Mouse (Mus musculus) forebrain, embryonic 16.5 days (tissue): Measurements from ENCODE around the gene Mrfap1. TPM values are rescaled to one million over a fixed set of nuclear protein-coding genes. Genes with fewer than 3 reads are reported as not detected.

Experiments
- ATAC-seq: fragments of 200-750 bp; cut with Nextera tagmentation; 2 replicates; pipeline ENCODE4 v1.8.0; 2017; ENCODE audit warnings: mild to moderate bottlenecking, moderate library complexity
- H3K27ac ChIP-seq: fragments of 300-500 bp; sonication (generic); 2 replicates; pipeline ENCODE4 v1.5.1; 2014; ENCODE audit warnings: low read length, control low read depth
- H3K27me3 ChIP-seq: fragments of 300-500 bp; sonication (generic); replicated peaks from 2 replicates; pipeline ENCODE4 v1.6.1; 2014; ENCODE audit warnings: low read length; ENCODE audit not compliant: control insufficient read depth, insufficient read depth
- H3K36me3 ChIP-seq: fragments of 300-500 bp; sonication (generic); 2 replicates; pipeline ENCODE4 v1.6.1; 2014; ENCODE audit not compliant: control insufficient read depth, insufficient read depth
- H3K4me1 ChIP-seq: fragments of 300-500 bp; sonication (generic); replicated peaks from 2 replicates; pipeline ENCODE4 v1.6.1; 2014; ENCODE audit warnings: low read length; ENCODE audit not compliant: control insufficient read depth, insufficient read depth
- H3K4me2 ChIP-seq: fragments of 300-500 bp; sonication (generic); 2 replicates; pipeline ENCODE4 v1.6.1; 2014; ENCODE audit warnings: mild to moderate bottlenecking, low read length, control low read depth
- H3K4me3 ChIP-seq: fragments of 300-500 bp; sonication (generic); replicated peaks from 2 replicates; pipeline ENCODE4 v1.5.1; 2014; ENCODE audit warnings: mild to moderate bottlenecking, low read length, control low read depth
- H3K9ac ChIP-seq: fragments of 300-500 bp; sonication (generic); replicated peaks from 2 replicates; pipeline ENCODE4 v1.6.1; 2014; ENCODE audit warnings: low read depth, low read length, control low read depth
- H3K9me3 ChIP-seq: fragments of 300-500 bp; sonication (generic); 2 replicates; pipeline ENCODE4 v1.6.1; 2016; ENCODE audit warnings: low read length; ENCODE audit not compliant: control insufficient read depth
- WGBS: fragments of 180-500 bp; shearing (Covaris S2); extraction: QIAGEN DNeasy Blood & Tissue Kit; methylation state at CpG from one replicate; pipeline ENCODE4 v1.1.7; 2014; 5-methylcytosine and 5-hydroxymethylcytosine counted together
- polyA plus RNA-seq: library from polyadenylated mRNA; unstranded; fragments of >200 nt; fragmentation: Nextera tagmentation; extraction: Ambion mirVana; gene quantifications from 2 replicates; pipeline ENCODE4 v1.2.1, GENCODE M21; 2015

The Mrfap1 gene
- polyA plus RNA-seq, 1 experiment from 2014 or later: 284 TPM

DNA sequence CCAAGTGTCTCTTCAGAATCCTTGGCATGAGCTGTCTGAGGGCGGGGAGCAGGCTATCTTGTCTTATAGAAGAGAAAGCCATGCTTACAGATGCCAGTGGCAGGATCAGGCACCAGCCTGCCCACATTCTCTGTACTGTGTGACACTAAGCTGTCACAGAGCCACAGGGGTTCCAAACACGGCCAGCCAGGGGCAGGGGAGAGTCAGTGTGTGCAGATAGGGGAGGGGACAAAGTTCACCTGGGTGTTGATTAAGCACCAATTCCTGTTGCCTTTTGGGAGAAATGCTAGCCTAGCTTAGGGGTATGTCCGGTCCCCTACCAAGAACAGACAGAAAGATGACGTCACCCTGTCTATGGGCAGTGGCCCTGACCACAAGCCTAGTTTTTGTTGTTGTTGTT, 32.5 kb upstream of the Mrfap1 start:
- H3K9me3 ChIP-seq: no peaks in the 10 kb centered on the region
- no peak for ATAC-seq
- no peak overlapping the region for H3K4me3 ChIP-seq
- H3K36me3 ChIP-seq: no peaks in the 10 kb centered on the region
- H3K27ac ChIP-seq: no peak overlapping the region
- no peak overlapping the region for H3K4me2 ChIP-seq
- 75% methylated on average over 4 of the region's 4 CpGs for WGBS
- no peaks in the 10 kb centered on the region for H3K27me3 ChIP-seq
- no peak overlapping the region for H3K9ac ChIP-seq
- peaks cover 10% of the 10 kb centered on the region for H3K4me1 ChIP-seq

DNA sequence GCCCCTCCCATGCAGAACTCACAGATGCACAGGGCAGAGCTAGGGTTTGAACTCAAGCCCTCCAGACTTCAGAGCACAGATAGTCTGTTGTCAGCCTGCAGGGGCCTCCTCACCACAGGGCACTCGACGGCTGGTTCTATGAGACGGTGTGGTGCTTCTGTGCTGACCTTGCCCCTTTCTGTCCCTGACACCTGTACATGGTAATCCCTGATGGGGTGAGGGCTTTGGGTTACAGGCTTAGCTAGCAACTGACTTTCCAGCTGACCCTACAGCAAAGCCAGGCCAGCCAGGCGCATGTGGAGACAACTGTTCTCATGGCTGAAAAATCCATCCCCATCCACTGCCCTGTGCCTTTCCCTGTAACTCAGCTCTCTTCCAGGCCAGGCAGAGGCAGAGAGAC, 26.3 kb upstream of the Mrfap1 start:
- no peak overlapping the region for H3K9ac ChIP-seq
- H3K27me3 ChIP-seq: no peaks in the 10 kb centered on the region
- no peak for ATAC-seq
- 95% methylated on average over 4 of the region's 4 CpGs for WGBS
- no peak overlapping the region for H3K27ac ChIP-seq
- H3K4me1 ChIP-seq: no peaks in the 10 kb centered on the region
- H3K4me2 ChIP-seq: no peak overlapping the region
- H3K36me3 ChIP-seq: no peaks in the 10 kb centered on the region
- peaks cover 2% of the 10 kb centered on the region; the same call in 1 of the 2 replicates for H3K9me3 ChIP-seq
- H3K4me3 ChIP-seq: no peak overlapping the region

DNA sequence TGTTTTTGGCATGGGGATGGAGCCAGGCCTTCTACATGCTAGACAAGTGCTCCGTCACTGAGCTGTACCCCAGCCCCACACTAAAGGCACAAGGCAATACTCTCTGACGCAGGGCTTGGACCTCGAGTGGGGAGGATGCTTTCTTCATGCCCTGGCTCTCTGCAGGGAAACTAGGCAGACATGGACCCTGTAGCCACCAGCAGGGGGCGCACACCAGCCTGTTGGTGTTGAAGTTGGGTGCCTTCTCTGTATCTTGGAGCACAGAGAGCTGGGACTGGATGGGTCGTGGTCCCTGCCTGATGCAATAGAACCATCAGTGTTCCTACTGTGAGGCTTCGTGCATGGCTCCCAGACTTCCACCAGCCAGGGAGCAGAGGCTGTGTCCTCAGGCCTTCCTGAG, 23.6 kb upstream of the Mrfap1 start:
- no peak for ATAC-seq
- Histone ChIP-seq H3K4me1 (no peaks in the 10 kb centered on the region), H3K27me3 (no peaks in the 10 kb centered on the region), H3K9ac (no peak overlapping the region), H3K27ac (no peak overlapping the region), H3K4me3 (no peak overlapping the region), H3K9me3 (peaks cover 2% of the 10 kb centered on the region; the same call in 1 of the 2 replicates), H3K36me3 (no peaks in the 10 kb centered on the region), H3K4me2 (no peak overlapping the region)
- WGBS: 39% methylated on average over 6 of the region's 6 CpGs

GRCm38 (mm10) chr5:36819742-36820141, 23.2 kb upstream of the Mrfap1 start:
- no peaks in the 10 kb centered on the region for H3K27me3 ChIP-seq
- 86% methylated on average over 5 of the region's 5 CpGs for WGBS
- H3K27ac ChIP-seq: no peak overlapping the region
- no peak overlapping the region for H3K4me3 ChIP-seq
- H3K4me2 ChIP-seq: no peak overlapping the region
- no peaks in the 10 kb centered on the region for H3K4me1 ChIP-seq
- ATAC-seq: no peak
- H3K9ac ChIP-seq: no peak overlapping the region
- no peaks in the 10 kb centered on the region for H3K36me3 ChIP-seq
- H3K9me3 ChIP-seq: peaks cover 2% of the 10 kb centered on the region; the same call in 1 of the 2 replicates

DNA sequence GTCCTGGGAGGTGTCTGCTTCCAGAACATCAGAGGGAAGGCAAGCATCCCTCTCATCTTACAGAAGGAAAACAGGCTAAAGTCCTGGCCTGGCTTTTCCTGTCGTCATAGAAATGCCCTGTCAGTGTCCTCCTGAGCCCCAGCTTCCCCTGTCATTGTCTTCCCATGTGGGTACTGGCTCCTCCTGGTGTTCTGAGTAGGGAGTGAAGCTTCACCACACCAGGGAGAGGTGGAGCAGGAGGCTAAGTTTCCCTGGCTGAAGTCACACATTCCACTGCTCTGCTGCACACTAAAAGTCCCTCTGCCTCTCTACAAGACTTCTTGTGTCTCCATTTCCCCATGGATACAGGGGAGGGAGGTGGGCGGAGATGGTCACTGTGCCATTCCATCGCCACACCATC, 21.2 kb upstream of the Mrfap1 start:
- Histone ChIP-seq H3K27me3 (no peaks in the 10 kb centered on the region), H3K27ac (no peak overlapping the region), H3K9me3 (no peaks in the 10 kb centered on the region), H3K36me3 (no peaks in the 10 kb centered on the region), H3K4me1 (no peaks in the 10 kb centered on the region), H3K4me2 (no peak overlapping the region), H3K4me3 (no peak overlapping the region), H3K9ac (no peak overlapping the region)
- WGBS: 53% methylated on average over 3 of the region's 3 CpGs
- no peak for ATAC-seq

GRCm38 (mm10) chr5:36814554-36814953, 18.0 kb upstream of the Mrfap1 start:
- no peaks in the 10 kb centered on the region for H3K27me3 ChIP-seq
- H3K27ac ChIP-seq: no peak overlapping the region
- no peak overlapping the region for H3K9ac ChIP-seq
- 73% methylated on average over 6 of the region's 6 CpGs for WGBS
- no peak for ATAC-seq
- no peak overlapping the region for H3K4me3 ChIP-seq
- no peaks in the 10 kb centered on the region for H3K9me3 ChIP-seq
- H3K36me3 ChIP-seq: no peaks in the 10 kb centered on the region
- no peaks in the 10 kb centered on the region for H3K4me1 ChIP-seq
- no peak overlapping the region for H3K4me2 ChIP-seq

GRCm38 (mm10) chr5:36811413-36811812, 14.8 kb upstream of the Mrfap1 start:
- Histone ChIP-seq H3K4me2 (no peak overlapping the region), H3K4me3 (no peak overlapping the region), H3K9me3 (no peaks in the 10 kb centered on the region), H3K27me3 (no peaks in the 10 kb centered on the region), H3K4me1 (no peaks in the 10 kb centered on the region), H3K9ac (no peak overlapping the region), H3K36me3 (no peaks in the 10 kb centered on the region), H3K27ac (no peak overlapping the region)
- peak; percentile 63 for ATAC-seq
- 28% methylated on average over 3 of the region's 3 CpGs for WGBS

GRCm38 (mm10) chr5:36810634-36811033, 14.1 kb upstream of the Mrfap1 start:
- Histone ChIP-seq H3K4me3 (no peak overlapping the region), H3K4me2 (no peak overlapping the region), H3K36me3 (no peaks in the 10 kb centered on the region), H3K27me3 (no peaks in the 10 kb centered on the region), H3K9me3 (no peaks in the 10 kb centered on the region), H3K27ac (no peak overlapping the region), H3K4me1 (no peaks in the 10 kb centered on the region), H3K9ac (no peak overlapping the region)
- no peak for ATAC-seq
- WGBS: 73% methylated on average over 3 of the region's 3 CpGs

- Histone ChIP-seq H3K9ac (no peak overlapping the region), H3K4me2 (no peak overlapping the region), H3K9me3 (no peaks in the 10 kb centered on the region), H3K4me1 (no peaks in the 10 kb centered on the region), H3K4me3 (no peak overlapping the region), H3K36me3 (no peaks in the 10 kb centered on the region), H3K27ac (no peak overlapping the region), H3K27me3 (no peaks in the 10 kb centered on the region)
- no peak for ATAC-seq
- WGBS: 87% methylated on average over 7 of the region's 7 CpGs
Observed at GRCm38 (mm10) chr5:36809123-36809522, 12.6 kb upstream of the Mrfap1 start.

DNA sequence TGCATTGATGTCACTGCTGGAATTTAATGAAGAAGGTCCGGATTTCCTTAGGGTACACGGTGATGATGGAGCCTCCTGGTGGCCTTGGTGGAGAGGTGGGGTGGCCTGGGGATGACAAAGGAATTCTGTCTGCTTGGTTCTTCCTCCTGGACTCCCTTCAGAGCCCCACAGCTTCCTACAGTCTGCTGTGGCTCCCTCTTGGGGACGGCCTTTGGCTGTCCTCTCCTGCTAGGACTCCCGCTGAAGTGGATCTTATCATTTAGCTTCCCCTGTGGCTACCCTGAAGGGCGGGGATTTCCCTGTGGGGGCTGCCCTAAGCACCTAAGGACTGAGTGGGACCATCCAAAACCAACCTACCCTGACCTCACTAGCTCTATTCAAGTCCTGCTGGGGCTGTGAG, 10.5 kb upstream of the Mrfap1 start:
- no peak for ATAC-seq
- Histone ChIP-seq H3K4me1 (no peaks in the 10 kb centered on the region), H3K4me2 (no peak overlapping the region), H3K27me3 (no peaks in the 10 kb centered on the region), H3K27ac (no peak overlapping the region), H3K4me3 (no peak overlapping the region), H3K9me3 (no peaks in the 10 kb centered on the region), H3K9ac (no peak overlapping the region), H3K36me3 (no peaks in the 10 kb centered on the region)
- 17% methylated on average over 5 of the region's 5 CpGs for WGBS
